Mouse (Mus musculus): ENCODE results near the gene Zfp82. TPM values are rescaled to one million over a fixed set of nuclear protein-coding genes. Genes with fewer than 3 reads are reported as not detected.
"Not testable (repeated sequence)": the region's sequence is repeated elsewhere in the genome, so short reads cannot be mapped to it uniquely, and the experiment has no call there.

Gene Zfp82
- 5.3 and 6.4 TPM in 2 replicates for total RNA-seq (2014; rRNA removed)
- polyA plus RNA-seq (2015; fragmentation: Nextera tagmentation; extraction: Ambion mirVana): 5.4 and 6.4 TPM in 2 replicates

DNA sequence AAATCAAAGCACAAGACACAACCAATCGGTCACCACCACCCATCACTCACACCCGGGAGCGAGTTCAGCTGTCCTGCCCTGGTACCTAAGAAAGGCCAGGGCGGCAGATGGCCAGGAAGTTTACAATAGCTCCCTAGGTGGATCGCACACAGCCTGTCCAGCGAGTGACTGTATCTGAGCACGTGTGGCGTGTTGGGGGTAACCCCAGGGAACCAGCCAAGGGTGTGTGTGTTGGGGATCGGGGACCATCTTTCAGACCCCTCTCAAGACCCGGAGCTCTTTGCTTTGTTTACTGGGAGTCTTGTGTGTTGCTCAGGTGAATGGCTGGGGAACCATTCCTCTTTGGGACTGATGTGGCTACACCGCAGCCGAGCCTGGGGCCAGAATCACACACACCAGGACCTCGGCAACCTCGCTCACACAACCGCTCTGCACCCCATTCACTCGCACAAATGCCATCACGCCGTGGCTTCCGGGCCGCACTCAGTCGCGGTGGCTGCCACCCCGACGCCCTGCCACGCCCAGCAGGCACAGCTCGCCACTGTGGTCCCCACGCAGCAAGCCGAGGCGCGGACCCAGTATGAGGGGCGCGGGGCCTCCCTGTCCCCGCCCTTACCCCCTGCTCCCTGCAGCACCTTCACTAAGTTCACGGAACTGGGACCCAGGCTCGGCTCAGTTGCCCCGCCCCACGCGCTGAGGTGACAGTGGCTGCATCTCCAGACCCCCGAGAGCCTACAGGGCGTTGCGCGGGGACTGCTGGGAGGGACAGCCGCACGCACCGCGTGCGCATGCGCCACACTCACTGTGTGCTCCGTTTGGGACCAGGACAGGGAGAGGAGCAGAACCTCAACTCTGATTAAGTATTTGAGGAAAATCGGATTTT, at the start of gene Zfp82:
TSS of gene Zfp82 (minus strand) at position 755 of the 883 bp plus-strand sequence.
- peak within 1 kb of the TSS; percentile 81 for H3K4me3 ChIP-seq (ENCODE audit: low read depth, low read length)
- peak within 1 kb of the TSS; percentile 81 for H3K4me2 ChIP-seq (ENCODE audit: low read depth, low read length, poor library complexity, severe bottlenecking)
- ATAC-seq (ENCODE audit: low FRiP score): peak; percentile 88
- no peaks in the 10 kb centered on the region for H3K9me3 ChIP-seq (ENCODE audit: low read length)
- TF ChIP-seq CTCF (IDR thresholded peaks at IDR 0.05): no peak
- no peaks in the 10 kb centered on the region for H3K27me3 ChIP-seq (ENCODE audit: insufficient read depth, low read length)
- WGBS: under 1% methylated on average over 50 of the region's 50 CpGs
- H3K4me1 ChIP-seq (ENCODE audit: insufficient read depth, low read length): peaks cover 4% of the 10 kb centered on the region; the same call in 1 of the 2 replicates
- peak; percentile 92 for DNase-seq (ENCODE audit: low spot score)
- H3K9ac ChIP-seq (replicated peaks; ENCODE audit: low read length, poor library complexity, severe bottlenecking): peak within 1 kb of the TSS; percentile 84
- peaks cover 13% of the 10 kb centered on the region; the same call in 1 of the 2 replicates for H3K36me3 ChIP-seq (ENCODE audit: insufficient read depth, low read length)
- H3K27ac ChIP-seq (ENCODE audit: low read depth, low read length): peak within 1 kb of the TSS; percentile 76

DNA sequence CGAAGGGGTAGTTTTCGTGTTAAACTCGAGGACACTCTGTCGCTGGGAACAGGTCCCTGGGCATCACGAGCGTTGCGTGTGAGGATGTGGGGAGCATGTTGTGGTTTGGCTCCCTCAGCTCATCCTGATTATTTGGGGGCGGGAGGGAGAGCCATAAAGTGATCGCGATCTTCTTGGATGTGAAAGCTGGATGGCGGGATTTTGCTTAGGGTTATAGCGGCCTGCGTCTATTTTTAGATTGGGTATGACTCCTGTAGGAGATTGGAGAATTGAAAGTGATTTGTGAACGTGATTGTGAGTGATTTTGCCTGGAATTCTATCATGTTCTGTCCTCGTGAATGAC, 49.5 kb upstream of the Zfp82 start:
- no peak for TF ChIP-seq CTCF (IDR thresholded peaks at IDR 0.05)
- peak overlapping the region; percentile 84 for H3K27ac ChIP-seq (ENCODE audit: low read depth, low read length)
- H3K4me3 ChIP-seq (ENCODE audit: low read depth, low read length): peak overlapping the region; percentile 76
- no peaks in the 10 kb centered on the region for H3K9me3 ChIP-seq (ENCODE audit: low read length)
- DNase-seq (ENCODE audit: low spot score): peak; percentile 34
- no peaks in the 10 kb centered on the region for H3K27me3 ChIP-seq (ENCODE audit: insufficient read depth, low read length)
- 2% methylated on average over 15 of the region's 15 CpGs for WGBS
- peak overlapping the region; percentile 63 for H3K4me2 ChIP-seq (ENCODE audit: low read depth, low read length, poor library complexity, severe bottlenecking)
- H3K36me3 ChIP-seq (ENCODE audit: insufficient read depth, low read length): peaks cover 9% of the 10 kb centered on the region
- ATAC-seq (ENCODE audit: low FRiP score): peak; percentile 56; the same call in 1 of the 2 replicates
- H3K9ac ChIP-seq (replicated peaks; ENCODE audit: low read length, poor library complexity, severe bottlenecking): peak overlapping the region; percentile 81
- H3K4me1 ChIP-seq (ENCODE audit: insufficient read depth, low read length): no peaks in the 10 kb centered on the region; the same call in 1 of the 2 replicates

DNA sequence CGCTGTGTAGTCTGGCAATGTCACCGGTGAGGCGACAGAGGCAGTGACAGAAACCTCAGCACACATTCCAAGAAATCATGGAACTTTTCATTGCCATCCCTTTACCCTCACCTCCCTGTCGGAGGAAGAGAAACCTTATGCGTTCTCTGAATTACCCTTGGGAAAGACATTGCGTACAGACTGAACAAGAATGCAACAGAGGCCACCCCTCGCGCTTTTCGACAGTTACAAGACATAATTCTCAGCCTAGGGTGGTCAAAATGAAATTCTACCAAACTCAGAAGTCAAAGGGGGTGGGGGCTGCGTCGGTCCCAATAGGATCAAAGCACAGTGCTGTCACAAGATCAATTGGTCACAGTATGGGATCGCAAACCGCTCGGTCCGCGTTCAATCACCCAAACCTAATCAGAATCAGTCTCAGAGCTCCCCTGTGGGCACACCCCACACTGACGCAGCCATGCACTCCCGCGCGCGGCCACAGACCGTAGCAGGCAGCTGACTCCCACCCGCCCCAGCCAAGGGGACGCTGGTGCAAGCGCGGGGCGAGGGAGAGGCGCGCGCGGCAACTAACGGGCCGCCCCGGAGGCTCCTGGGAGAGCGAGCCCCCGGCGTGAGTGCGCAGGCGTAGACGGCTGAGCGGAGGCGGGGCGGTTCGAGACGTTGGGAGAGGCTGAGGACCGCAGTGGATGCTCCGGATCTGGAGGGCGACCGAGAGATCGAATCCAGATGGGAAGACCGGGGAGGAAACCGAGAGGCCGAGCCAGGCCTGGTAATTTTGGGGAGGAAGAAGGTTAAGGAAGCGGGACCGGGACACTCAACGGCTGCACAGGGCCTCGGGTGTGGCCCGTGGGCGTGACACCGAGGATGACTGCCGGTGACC, 48.8 kb upstream of the Zfp82 start, which contains the start of gene Zfp382:
TSS of gene Zfp382 (plus strand) at position 635 of the 880 bp plus-strand sequence.
- WGBS: under 1% methylated on average over 61 of the region's 61 CpGs

DNA sequence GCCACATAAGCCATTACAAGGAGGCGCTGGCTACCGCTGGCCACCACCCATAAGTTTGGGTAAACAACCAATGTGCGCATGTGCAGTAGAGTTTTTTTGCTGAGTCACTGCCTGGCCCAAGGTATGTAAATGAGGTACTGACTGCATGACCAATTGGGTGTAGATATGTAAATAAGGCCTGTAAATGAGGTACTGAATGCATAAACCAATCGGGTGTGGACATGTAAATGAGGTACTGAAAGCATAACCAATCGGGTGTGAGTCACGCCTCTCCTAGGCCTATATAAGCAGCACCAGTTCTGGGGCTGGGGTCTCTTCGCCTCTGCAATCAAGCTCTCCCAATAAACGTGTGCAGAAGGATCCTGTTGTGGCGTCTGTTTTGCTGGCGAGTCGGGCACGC, 45.2 kb upstream of the Zfp82 start:
- not testable (repeated sequence) for H3K36me3 ChIP-seq (ENCODE audit: insufficient read depth, low read length); H3K4me2 ChIP-seq (ENCODE audit: low read depth, low read length, poor library complexity, severe bottlenecking); ATAC-seq (ENCODE audit: low FRiP score); H3K9ac ChIP-seq (replicated peaks; ENCODE audit: low read length, poor library complexity, severe bottlenecking); H3K4me1 ChIP-seq (ENCODE audit: insufficient read depth, low read length); H3K27ac ChIP-seq (ENCODE audit: low read depth, low read length); DNase-seq (ENCODE audit: low spot score); H3K27me3 ChIP-seq (ENCODE audit: insufficient read depth, low read length); H3K9me3 ChIP-seq (ENCODE audit: low read length); H3K4me3 ChIP-seq (ENCODE audit: low read depth, low read length)
- WGBS: 95% methylated on average over 12 of the region's 12 CpGs

More for the DNA sequence above, 48.8 kb upstream of the Zfp82 start, which contains the start of gene Zfp382:
- Histone ChIP-seq H3K36me3 (ENCODE audit: insufficient read depth, low read length) (peaks cover 9% of the 10 kb centered on the region; the same call in 1 of the 2 replicates), H3K9me3 (ENCODE audit: low read length) (no peaks in the 10 kb centered on the region), H3K4me1 (ENCODE audit: insufficient read depth, low read length) (no peaks in the 10 kb centered on the region; the same call in 1 of the 2 replicates), H3K4me3 (ENCODE audit: low read depth, low read length) (peak within 1 kb of the TSS; percentile 76), H3K4me2 (ENCODE audit: low read depth, low read length, poor library complexity, severe bottlenecking) (peak within 1 kb of the TSS; percentile 63), H3K27ac (ENCODE audit: low read depth, low read length) (peak within 1 kb of the TSS; percentile 84), H3K9ac (replicated peaks; ENCODE audit: low read length, poor library complexity, severe bottlenecking) (peak within 1 kb of the TSS; percentile 81), H3K27me3 (ENCODE audit: insufficient read depth, low read length) (no peaks in the 10 kb centered on the region)
- ATAC-seq (ENCODE audit: low FRiP score): peak; percentile 92
- peak; percentile 34 for TF ChIP-seq CTCF (IDR thresholded peaks at IDR 0.05)
- peak; percentile 93 for DNase-seq (ENCODE audit: low spot score)

DNA sequence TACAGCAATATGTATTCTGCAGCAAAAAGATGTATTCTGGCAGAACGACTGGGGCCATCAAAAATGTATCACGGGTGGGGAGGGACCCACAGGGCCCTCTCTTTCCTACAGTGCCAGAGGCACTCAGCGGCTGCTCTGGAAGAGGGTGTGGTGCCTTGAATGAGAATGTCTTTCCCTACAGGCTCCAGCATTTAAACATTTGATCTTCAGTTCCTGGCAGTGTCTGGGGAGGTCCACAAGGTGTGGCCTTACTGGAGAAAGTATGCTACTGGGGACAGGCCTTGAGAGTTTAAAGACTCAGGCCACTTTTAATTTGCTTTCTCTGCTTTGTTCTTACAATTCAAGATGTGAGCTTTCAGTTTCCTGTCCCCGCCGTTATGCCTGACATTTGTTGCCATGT, 43.4 kb upstream of the Zfp82 start:
- no peak overlapping the region for H3K9ac ChIP-seq (replicated peaks; ENCODE audit: low read length, poor library complexity, severe bottlenecking)
- H3K36me3 ChIP-seq (ENCODE audit: insufficient read depth, low read length): no peaks in the 10 kb centered on the region
- no peaks in the 10 kb centered on the region for H3K27me3 ChIP-seq (ENCODE audit: insufficient read depth, low read length)
- WGBS: 88% methylated on average over 5 of the region's 5 CpGs
- TF ChIP-seq CTCF (IDR thresholded peaks at IDR 0.05): no peak
- H3K27ac ChIP-seq (ENCODE audit: low read depth, low read length): no peak overlapping the region
- ATAC-seq (ENCODE audit: low FRiP score) (no peak), DNase-seq (ENCODE audit: low spot score) (no peak)
- no peak overlapping the region for H3K4me2 ChIP-seq (ENCODE audit: low read depth, low read length, poor library complexity, severe bottlenecking)
- no peak overlapping the region for H3K4me3 ChIP-seq (ENCODE audit: low read depth, low read length)
- 0 out of 2 replicates have a peak, but pooled peaks cover 4% of the 10 kb centered on the region for H3K9me3 ChIP-seq (ENCODE audit: low read length)
- H3K4me1 ChIP-seq (ENCODE audit: insufficient read depth, low read length): no peaks in the 10 kb centered on the region

Data from midbrain, postnatal 0 days (tissue).